Mouse (Mus musculus): ENCODE measurements at regions not wholly inside any gene's neighbourhood (a gene's known extent, or its start where the extent isn't known, plus 50 kb on each side); places are given as distances from the start of the nearest gene placed in this dataset.
"Not testable (repeated sequence)": the region's sequence is repeated elsewhere in the genome, so short reads cannot be mapped to it uniquely, and the experiment has no call there.

DNA sequence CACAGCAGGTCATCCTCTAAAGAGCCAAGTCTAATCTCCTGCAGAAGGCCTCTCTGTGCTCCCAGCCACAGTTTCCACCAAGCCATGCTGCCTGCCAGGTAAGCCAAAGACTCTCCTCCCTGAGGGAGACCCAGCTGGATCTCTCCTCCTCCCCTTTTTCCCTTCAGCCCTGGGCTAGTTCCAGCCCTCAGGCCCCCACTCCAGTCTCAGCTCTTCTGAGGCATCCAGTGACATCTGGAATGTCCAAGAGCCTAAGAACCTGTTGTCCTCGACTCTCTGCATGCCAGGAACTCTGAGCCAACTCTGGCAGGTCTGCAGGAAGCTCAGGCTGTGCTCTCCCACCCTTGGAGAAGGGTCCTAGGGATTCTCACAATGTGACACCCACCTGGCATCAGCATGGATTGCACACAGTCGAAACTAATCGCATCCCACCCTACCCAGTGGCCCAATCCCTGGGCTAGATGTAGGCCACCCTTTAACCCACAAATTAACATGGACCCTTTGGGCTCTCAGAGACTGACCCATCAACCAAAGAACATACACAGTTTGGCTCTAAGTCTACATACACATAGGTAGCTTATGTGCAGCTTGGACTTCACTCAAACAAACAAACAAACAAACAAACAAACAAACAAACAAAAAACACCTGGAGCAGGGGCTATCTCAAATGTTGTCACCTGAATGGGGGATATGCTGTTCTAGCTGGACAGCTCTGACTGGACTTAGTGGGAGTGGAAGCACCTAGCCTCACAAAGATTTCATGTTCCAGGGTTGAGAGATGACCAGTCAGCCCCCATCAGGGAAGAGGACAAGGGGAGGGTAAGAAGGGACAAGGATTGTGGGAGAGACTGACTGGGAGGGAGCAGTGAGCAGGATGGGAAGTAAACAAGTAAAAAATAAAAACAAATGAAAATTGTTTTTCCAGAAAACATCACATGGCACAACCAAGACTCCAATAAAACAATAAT lies 57.9 kb upstream of the Zfp709 start:
- intact Hi-C loops (cut with DNase I); DNase-seq: not testable (repeated sequence)

GRCm38 (mm10) chr8:71822749-71823148 lies 59.1 kb upstream of the Zfp709 start:
- intact Hi-C loops (cut with DNase I); DNase-seq: not testable (repeated sequence)

- intact Hi-C loops (cut with DNase I); DNase-seq: not testable (repeated sequence)
Measured at GRCm38 (mm10) chr8:71819936-71820335, 61.9 kb upstream of the Zfp709 start.

DNA sequence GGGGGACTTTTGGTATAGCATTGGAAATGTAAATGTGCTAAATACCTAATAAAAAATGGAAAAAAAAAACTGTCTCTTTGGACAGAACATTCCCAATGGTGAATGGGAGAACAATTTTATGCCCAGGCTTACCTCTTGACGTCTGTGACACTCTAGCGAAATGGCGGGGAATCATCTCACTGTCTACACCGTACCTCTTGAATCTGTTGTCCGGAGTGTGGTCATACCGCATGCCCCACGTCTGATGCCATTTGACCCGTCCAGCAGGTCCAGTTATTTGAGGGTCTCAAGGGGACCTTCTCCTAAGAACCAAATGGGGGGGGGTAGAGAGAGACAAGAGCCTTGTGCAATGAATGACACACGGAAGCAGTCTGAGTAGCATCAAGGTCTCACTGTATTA lies 62.4 kb upstream of the Zfp709 start:
- DNase-seq; intact Hi-C loops (cut with DNase I): not testable (repeated sequence)

- DNase-seq; intact Hi-C loops (cut with DNase I): not testable (repeated sequence)
Measured at GRCm38 (mm10) chr8:71816272-71817034, 65.4 kb upstream of the Zfp709 start.

DNA sequence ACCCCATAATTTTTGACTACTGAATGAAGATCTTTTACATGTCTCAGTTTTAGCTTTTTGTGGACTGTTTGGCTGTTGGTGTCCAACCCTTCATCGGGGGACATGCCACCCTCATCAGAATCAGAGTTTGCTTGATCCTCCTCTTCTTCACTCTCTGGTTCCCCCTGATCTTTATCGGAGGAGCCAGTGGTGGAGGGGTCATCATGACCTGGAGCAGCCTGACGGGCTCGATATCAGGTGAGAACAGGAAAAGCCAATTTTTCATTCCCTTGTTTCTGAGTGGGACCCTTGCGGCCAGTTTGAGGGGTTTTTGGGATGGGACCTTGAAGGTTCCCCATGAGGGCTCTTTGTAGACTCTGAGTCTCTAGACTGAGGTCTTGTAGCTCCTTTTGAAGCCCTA lies 66.0 kb upstream of the Zfp709 start:
- DNase-seq; intact Hi-C loops (cut with DNase I): not testable (repeated sequence)

GRCm38 (mm10) chr8:71814740-71815514 lies 66.9 kb upstream of the Zfp709 start:
- intact Hi-C loops (cut with DNase I), result loop anchor here (5.0 kb wide), 1 partner anchor 683 kb away; no protein-coding TSS in a partner anchor
- not testable (repeated sequence) for DNase-seq

- intact Hi-C loops (cut with DNase I), result loop anchor here (5.0 kb wide), 1 partner anchor 682 kb away; no protein-coding TSS in a partner anchor
- DNase-seq, result not testable (repeated sequence)
Measured at GRCm38 (mm10) chr8:71813889-71814288, 67.9 kb upstream of the Zfp709 start.

- DNase-seq, result not testable (repeated sequence)
- intact Hi-C loops (cut with DNase I), result loop anchor here (5.0 kb wide), 1 partner anchor 681 kb away; no protein-coding TSS in a partner anchor
Measured at GRCm38 (mm10) chr8:71813239-71813638, 68.6 kb upstream of the Zfp709 start.

DNA sequence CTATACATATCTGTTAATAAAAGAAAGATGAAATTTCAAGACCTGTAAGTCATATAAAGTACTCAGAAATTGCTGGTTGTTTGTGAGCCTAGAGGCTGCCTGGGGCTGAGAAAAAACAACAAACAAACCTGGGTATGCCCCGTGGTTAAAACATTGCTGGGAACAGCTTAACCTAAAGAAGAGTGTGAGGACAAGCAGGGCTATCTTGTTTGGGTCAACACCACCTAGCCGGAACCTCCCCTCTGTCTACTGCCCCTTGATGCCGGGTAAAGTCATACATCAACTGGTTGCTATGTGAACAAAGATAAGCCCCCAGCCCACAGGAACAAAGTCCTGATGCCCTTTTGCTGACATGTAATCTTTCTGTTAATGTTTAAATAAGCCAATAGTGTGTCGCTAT lies 74.0 kb upstream of the Zfp709 start:
- DNase-seq; intact Hi-C loops (cut with DNase I): not testable (repeated sequence)

GRCm38 (mm10) chr8:71804586-71804985 lies 77.2 kb upstream of the Zfp709 start:
- DNase-seq; intact Hi-C loops (cut with DNase I): not testable (repeated sequence)

GRCm38 (mm10) chr8:71802226-71802625 lies 76.7 kb upstream of the Fcho1 start:
- DNase-seq; intact Hi-C loops (cut with DNase I): not testable (repeated sequence)

- intact Hi-C loops (cut with DNase I), result not testable (repeated sequence)
- peak; percentile 19 to 26 for DNase-seq
Measured at GRCm38 (mm10) chr8:71789031-71789460, 63.5 kb upstream of the Fcho1 start.

DNA sequence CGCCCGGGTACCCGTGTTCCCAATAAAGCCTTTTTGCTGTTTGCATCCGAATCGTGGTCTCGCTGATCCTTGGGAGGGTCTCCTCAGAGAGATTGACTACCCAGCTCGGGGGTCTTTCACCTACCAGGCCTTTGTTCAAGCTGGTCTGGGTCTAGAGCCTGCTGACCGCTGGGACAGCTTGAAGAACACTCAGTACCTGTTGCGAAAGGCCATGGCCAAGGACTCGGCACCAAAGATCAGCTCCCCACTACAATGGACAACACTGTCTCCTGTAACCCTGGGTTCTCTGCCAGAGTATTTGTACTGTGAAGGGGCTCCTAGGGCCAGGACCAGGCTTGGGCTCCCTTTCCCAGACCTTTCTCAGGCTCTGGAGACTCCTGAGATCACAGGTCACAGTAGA lies 55.1 kb upstream of the Fcho1 start:
- intact Hi-C loops (cut with DNase I); DNase-seq: not testable (repeated sequence)

DNA sequence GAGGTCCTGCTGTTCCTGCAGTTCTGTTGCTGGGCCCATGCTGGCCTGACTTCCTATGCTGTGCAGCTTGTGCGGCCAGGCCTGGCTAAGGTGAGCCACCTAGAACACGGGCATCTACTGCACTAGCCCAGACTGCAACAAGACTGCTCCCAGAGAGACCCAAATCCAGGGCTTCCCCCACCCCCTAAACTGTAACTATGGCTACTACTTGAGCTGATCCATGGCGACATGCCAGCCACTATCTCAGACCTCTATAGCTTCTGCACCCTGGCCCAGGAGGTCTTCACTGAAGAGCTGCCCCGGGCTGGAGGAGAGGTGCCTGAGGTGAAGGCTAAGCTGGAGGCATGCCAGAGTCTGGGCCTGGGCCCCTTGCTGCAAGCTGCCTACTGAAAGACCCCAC lies 54.3 kb upstream of the Fcho1 start:
- DNase-seq; intact Hi-C loops (cut with DNase I): not testable (repeated sequence)

DNA sequence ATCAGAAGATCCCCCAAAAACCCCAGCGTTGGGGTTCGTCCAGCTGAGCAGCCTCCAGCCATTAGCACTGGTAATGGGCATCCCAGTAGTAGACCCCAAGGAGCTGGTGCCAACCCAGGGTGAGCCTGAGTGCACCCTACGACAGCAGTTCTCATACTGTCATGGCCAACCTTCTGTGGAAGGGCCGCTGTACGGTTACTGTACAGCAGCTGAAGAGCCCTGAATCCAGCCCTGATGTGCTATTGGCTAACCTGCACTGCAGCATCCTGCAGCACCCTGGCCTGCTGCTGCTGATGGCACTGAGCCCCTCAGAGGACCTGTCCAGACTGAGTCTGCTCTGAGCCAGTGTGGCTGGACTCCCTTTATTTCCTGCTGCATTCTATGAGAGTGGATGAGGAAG lies 53.9 kb upstream of the Fcho1 start:
- DNase-seq; intact Hi-C loops (cut with DNase I): not testable (repeated sequence)

- DNase-seq, result no peak
- intact Hi-C loops (cut with DNase I), result no loop called here
Measured at GRCm38 (mm10) chr8:71778916-71779315, 53.4 kb upstream of the Fcho1 start.
